Mouse (Mus musculus) heart, postnatal 0 days (tissue): ENCODE measurements at regions not wholly inside any gene's neighbourhood (a gene's known extent, or its start where the extent isn't known, plus 50 kb on each side); places are given as distances from the start of the nearest gene placed in this dataset.

ENCODE experiments used
- CTCF ChIP-seq: IDR thresholded peaks from 2 replicates; pipeline ENCODE4 v1.5.1; 2016; ENCODE audit warnings: antibody characterized with exemption, control low read depth, low read depth
- EP300 ChIP-seq: IDR thresholded peaks from 2 replicates; pipeline ENCODE4 v1.6.1; 2016; ENCODE audit warnings: antibody characterized with exemption, low read depth

DNA sequence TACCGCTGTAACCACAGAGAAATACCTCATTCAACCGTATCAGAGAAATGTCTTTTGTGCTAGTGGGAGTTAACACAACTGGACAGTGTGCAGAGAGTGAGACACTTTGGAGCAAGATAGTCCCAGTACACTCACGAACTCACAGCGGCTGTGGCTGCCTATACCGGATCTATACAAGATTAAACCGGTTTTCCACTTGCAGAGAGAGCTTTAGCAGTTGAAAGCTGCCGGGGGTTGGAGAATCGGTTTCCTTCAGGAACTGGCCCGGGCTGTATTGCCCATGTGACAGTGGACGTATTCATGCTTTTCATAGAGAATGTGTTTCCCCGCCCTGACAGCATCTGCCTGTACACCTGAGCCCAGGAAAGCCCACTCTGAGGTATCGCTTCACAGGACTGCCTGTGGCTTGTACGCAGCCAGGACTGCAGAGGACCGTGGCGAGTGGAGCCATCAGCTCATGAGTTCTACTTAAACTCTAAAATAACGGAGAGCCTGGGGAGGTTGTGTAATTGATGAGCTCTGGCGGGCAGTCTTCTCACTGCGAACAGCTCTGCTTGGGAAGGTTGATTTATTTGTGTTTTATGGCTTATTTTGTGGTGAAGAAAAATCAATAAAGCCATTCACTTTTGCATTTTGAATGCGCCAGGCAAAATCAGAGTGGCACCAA lies 602.8 kb downstream of the Plekhb2 start:
- TF ChIP-seq CTCF (no peak), EP300 (no peak)
